Mouse (Mus musculus) Muller cell, postnatal 12 days (primary cell): ENCODE measurements around the gene Ephb2.

Experiments
- DNase-seq: peaks from one replicate; pipeline ENCODE4 v3.0.0-alpha.2; 2015; ENCODE audit errors: inconsistent ontology term

Ephb2 gene

GRCm38 (mm10) chr4:136836387-136836931, 671 bp upstream of the Ephb2 start:
- peak; percentile 62 for DNase-seq

GRCm38 (mm10) chr4:136834815-136835620, 770 bp downstream of the Ephb2 start:
- peak; percentile 57 for DNase-seq

- no peak for DNase-seq
These were observed 1.4 kb downstream of the Ephb2 start for GRCm38 (mm10) chr4:136834439-136834814.

- DNase-seq = peak; percentile 86
These were observed 2.0 kb downstream of the Ephb2 start for GRCm38 (mm10) chr4:136833619-136834351.

GRCm38 (mm10) chr4:136832559-136833232, 3.1 kb downstream of the Ephb2 start:
- DNase-seq = no peak

- no peak for DNase-seq
These were observed 5.4 kb downstream of the Ephb2 start for GRCm38 (mm10) chr4:136830272-136830823.

- no peak for DNase-seq
These were observed 6.0 kb downstream of the Ephb2 start for GRCm38 (mm10) chr4:136829837-136830236.

GRCm38 (mm10) chr4:136828664-136829569, 6.9 kb downstream of the Ephb2 start:
- DNase-seq = no peak

- no peak for DNase-seq
These were observed 10.7 kb downstream of the Ephb2 start for GRCm38 (mm10) chr4:136824935-136825552.

- DNase-seq = peak; percentile 64
These were observed 15.7 kb downstream of the Ephb2 start for GRCm38 (mm10) chr4:136820069-136820522.

GRCm38 (mm10) chr4:136816701-136817100, 19.1 kb downstream of the Ephb2 start:
- peak; percentile 83 for DNase-seq

- no peak for DNase-seq
These were observed 20.4 kb downstream of the Ephb2 start for GRCm38 (mm10) chr4:136815364-136815763.

- DNase-seq = no peak
These were observed 23.2 kb downstream of the Ephb2 start for GRCm38 (mm10) chr4:136812543-136812942.

- no peak for DNase-seq
These were observed 24.2 kb downstream of the Ephb2 start for GRCm38 (mm10) chr4:136811596-136811995.

GRCm38 (mm10) chr4:136808478-136808877, 27.3 kb downstream of the Ephb2 start:
- DNase-seq = peak; percentile 82

GRCm38 (mm10) chr4:136807448-136808009, 28.3 kb downstream of the Ephb2 start:
- no peak for DNase-seq

- DNase-seq = no peak
These were observed 29.5 kb downstream of the Ephb2 start for GRCm38 (mm10) chr4:136806254-136806653.

GRCm38 (mm10) chr4:136804343-136804742, 31.4 kb downstream of the Ephb2 start:
- DNase-seq = no peak

- peak; percentile 76 for DNase-seq
These were observed 33.3 kb downstream of the Ephb2 start for GRCm38 (mm10) chr4:136802446-136802845.

GRCm38 (mm10) chr4:136801944-136802343, 33.8 kb downstream of the Ephb2 start:
- DNase-seq = no peak
